Mouse (Mus musculus) ES-E14 (cell line): ENCODE measurements around the gene Plppr1.

Experiments
- HCFC1 ChIP-seq: IDR thresholded peaks from 2 replicates; pipeline ENCODE4 v1.6.1; 2012; ENCODE audit warnings: low read length, inconsistent platforms, borderline replicate concordance; ENCODE audit not compliant: insufficient read depth
- MAFK ChIP-seq: IDR thresholded peaks from 2 replicates; pipeline ENCODE4 v1.6.1; 2014; ENCODE audit warnings: mild to moderate bottlenecking, low read depth, low read length, inconsistent platforms; ENCODE audit not compliant: insufficient read depth
- ZC3H11A ChIP-seq: IDR thresholded peaks from 2 replicates; pipeline ENCODE4 v1.6.1; 2012; ENCODE audit warnings: low read depth, mild to moderate bottlenecking, inconsistent platforms, low read length, borderline replicate concordance
- ZNF384 ChIP-seq: IDR thresholded peaks from 2 replicates; pipeline ENCODE4 v1.6.1; 2012; ENCODE audit warnings: low read depth, low read length, inconsistent platforms

GRCm38 (mm10) chr4:49072886-49073285 lies 13.8 kb downstream of the Plppr1 start:
- TF ChIP-seq MAFK: no peak
- no peak for TF ChIP-seq HCFC1
- TF ChIP-seq ZC3H11A: no peak
- TF ChIP-seq ZNF384: no peak
